Mouse (Mus musculus): Measurements from ENCODE around the gene Metap1d.
A peak's percentile ranks its signal among the peaks of the same experiment; 100 is the strongest.

Gene Metap1d

DNA sequence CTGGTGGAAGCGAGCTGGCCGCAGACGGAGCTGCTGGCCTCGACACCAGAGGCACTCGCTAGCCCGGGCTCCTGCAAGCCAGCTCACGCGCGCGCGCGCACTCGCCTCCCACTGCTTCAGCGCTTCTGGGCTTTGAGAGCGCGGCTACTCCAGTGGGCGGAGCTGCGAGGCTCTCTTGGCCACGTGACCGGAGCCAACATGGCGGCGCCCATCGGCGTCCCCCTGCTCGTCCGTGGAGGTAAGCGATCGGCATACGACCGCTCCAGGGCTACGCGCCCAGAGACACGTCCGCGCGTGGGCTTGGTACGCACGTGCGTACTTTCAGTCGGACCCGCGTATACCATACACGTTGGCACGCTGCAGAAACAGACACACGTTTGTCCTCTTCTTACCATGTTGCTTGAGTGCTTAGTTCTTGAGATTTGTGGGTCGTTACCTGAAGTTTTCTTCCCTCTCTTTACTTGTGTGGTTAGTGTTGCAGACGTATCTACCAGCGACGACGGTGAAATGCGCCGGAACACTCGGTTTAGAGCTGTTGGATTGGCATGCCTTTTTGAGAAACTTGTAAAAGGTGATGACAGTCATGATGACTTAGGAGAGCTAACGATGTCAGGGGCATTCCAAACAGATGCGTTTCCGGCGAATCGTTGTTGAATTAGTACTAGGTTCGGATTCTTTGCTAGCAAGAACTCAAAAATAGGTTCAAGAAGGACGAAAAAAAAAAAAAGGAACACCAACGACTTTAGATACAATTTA, at the start of gene Metap1d:
Metap1d (plus strand) TSS at position 116 of the 756 bp plus-strand sequence.
- peak; percentile 93 for DNase-seq (ENCODE audit: low read depth, low spot score)

- DNase-seq (ENCODE audit: low read depth, low spot score): no peak
Observed at GRCm38 (mm10) chr2:71405613-71406012, 47.5 kb upstream of the Metap1d start.

- DNase-seq (ENCODE audit: low read depth, low spot score): no peak
Observed at GRCm38 (mm10) chr2:71418760-71419280, 34.3 kb upstream of the Metap1d start.

DNA sequence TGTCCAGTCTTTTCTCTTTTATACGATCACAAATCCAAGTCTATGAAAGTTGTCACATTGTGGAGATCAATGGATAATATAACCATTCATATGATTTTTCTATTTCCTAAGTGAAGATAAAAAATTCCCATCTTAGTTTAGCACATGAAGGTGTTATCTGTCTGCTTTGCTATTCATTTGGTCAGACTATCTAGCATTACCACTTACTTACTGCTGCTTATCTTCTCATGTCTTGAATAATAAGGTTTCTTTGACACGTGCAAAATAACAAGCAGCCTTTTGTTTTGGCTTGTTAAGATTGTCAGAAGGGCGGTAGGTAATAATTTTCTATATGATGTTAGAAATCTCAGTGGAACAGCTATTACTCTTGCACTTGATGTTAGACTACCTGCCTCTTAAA, 33.7 kb upstream of the Metap1d start:
- no peak for DNase-seq (ENCODE audit: low read depth, low spot score)

- DNase-seq (ENCODE audit: low read depth, low spot score): no peak
Observed at GRCm38 (mm10) chr2:71420895-71421425, 32.1 kb upstream of the Metap1d start.

DNA sequence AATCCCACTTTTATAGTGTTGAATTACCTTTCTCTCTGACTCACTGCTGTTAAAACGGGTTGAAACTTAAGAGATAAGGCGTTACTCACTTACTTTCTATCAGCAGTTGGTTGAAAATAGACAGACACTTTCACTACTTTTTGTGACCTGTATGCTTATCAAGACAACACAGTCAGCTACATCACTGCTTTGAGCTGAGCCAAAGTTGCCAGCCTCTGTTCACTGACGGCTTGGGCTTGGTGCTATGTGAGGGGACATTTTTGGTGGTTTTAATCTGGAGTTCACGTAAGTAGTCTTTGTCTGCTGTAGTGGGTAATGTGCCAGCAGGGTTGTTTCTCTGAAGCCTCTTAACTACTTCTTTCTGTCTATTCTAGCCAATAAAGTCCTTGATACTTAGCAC, 28.5 kb upstream of the Metap1d start:
- DNase-seq (ENCODE audit: low read depth, low spot score): no peak

GRCm38 (mm10) chr2:71435440-71435839, 17.6 kb upstream of the Metap1d start:
- DNase-seq (ENCODE audit: low read depth, low spot score): no peak

DNA sequence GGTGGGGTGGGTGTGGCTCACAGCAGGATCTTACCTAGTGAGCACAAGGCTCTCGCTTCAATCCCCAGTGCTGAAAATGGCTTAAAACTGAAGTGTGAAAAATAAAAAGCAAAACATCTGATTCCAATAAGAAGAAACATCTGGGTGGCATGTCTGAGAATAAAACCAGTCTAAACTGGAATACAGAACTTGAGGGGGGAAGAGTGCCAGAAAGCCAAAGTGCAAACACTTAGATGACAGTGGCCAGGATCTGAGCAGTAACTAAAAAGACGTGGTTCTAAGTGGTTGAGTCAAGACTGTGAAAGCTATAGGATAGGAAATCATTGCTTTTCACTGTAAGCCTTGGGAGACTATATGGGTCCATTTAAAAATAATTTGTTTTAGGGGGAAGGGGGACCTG, 9.7 kb upstream of the Metap1d start:
- DNase-seq (ENCODE audit: low read depth, low spot score): no peak

DNA sequence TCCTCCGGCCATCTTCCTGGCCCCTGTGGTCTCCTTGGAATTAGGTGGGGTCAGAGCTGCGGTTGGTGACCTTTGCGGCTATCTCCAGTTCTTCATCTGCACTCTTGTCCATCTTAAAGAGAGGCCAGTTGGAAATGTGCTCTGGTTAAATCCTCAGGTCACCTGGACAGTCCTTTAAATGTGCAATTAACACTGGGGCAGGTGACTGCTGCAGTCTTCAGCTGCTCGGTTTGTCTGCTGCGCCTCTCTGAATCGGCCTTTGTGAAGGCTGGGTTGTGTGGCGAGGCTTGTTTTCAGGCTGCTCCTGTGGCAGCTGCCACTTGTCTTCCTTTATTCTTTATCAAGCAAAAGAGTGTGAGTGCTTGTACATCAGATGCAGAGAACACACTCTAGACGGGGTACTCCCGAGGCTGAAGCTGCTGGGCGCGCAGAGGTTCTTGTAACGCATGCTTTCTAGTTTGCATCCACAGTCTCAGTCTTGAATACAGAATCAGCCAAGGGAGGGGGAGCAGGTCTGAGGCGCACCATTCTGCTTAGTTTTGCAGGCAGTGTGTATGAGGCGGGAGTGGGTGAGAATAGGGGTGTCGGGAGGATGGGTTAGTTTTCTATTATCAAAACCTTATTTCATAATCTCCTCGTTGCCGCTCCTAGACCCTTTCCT, 7.4 kb upstream of the Metap1d start:
- no peak for DNase-seq (ENCODE audit: low read depth, low spot score)

- no peak for DNase-seq (ENCODE audit: low read depth, low spot score)
Observed at GRCm38 (mm10) chr2:71449604-71450003, 3.5 kb upstream of the Metap1d start.

DNA sequence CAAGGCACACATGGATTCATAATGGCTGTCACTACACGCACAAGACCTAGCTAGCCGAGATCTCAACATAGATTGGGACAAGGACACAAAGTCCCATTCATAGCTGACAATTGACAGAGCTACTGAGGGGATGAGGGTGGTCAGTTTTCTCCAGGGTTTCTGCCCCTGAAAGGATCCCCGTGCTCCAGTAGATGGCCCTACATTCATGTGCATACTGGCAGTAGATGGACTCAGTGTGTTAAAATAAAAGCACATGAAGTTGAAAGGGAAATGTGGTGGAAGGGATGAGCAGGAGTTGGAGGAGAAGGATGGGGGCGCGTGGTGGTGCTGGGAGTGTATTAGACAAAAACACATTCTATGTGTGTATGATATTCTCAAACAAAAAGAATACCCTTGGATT, 1.3 kb upstream of the Metap1d start:
- DNase-seq (ENCODE audit: low read depth, low spot score): no peak

GRCm38 (mm10) chr2:71453917-71454260, 813 bp downstream of the Metap1d start:
- no peak for DNase-seq (ENCODE audit: low read depth, low spot score)

DNA sequence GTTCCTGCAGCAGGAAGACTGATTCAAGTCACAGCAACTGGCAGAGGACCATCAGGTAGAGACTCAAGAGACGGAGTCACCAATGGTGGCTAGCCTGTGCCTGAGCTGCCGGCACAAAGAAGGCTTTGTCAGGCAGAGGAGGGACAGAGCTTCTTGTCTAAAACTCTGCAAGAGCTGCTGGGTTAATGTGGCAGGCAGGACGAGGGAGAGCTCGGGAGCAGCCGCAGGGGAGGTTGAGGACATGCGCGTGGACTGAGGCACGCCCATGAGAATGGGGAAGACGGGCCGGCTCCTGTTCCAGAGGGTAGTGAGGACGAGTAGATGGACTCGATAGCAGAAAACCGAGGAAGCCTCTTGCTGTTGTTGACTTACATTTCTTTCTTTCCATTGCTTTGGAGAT, 5.5 kb downstream of the Metap1d start:
- DNase-seq (ENCODE audit: low read depth, low spot score): no peak

DNA sequence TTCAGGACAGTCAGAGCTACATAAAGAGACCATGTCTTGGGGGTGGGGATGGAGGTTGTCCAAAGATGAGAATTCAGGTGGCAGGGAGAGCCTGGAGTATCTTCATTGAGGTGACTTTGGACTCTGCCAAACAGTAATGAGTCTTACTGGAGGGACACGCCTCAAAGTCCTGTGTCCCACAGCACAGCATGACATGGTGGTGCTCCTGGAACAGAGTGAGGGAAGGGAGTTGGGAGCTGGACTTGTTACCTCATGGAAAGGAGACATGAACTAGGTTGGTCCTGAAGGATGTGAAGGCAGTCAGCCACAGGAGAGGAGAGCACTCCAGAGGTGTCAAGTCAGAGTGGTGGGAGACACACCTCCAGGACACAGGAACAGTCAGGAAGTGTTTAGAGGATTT, 6.6 kb downstream of the Metap1d start:
- DNase-seq (ENCODE audit: low read depth, low spot score): no peak

GRCm38 (mm10) chr2:71461139-71461538, 8.1 kb downstream of the Metap1d start:
- no peak for DNase-seq (ENCODE audit: low read depth, low spot score)

DNA sequence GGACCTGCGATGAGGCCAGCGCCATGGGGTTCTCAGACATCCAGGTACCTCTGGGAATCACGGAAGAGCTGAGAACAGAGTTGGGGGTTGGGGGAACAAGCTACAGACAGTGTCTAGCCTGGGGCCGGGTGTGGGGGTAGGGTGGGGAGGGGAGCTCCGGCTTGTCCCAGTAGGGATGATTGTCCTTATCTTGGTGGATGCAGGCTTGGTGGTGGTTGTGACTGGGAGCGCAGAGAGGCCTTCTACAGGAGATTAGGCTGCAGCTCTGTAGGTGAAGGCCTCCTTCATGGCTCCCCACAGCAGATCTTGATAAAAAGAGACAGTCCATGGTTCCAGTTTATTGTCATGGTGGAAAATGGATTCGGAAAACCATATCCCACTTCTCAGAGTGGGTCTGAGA, 8.5 kb downstream of the Metap1d start:
- no peak for DNase-seq (ENCODE audit: low read depth, low spot score)

- no peak for DNase-seq (ENCODE audit: low read depth, low spot score)
Observed at GRCm38 (mm10) chr2:71462066-71462465, 9.0 kb downstream of the Metap1d start.

- no peak for DNase-seq (ENCODE audit: low read depth, low spot score)
Observed at GRCm38 (mm10) chr2:71462553-71462952, 9.5 kb downstream of the Metap1d start.

DNA sequence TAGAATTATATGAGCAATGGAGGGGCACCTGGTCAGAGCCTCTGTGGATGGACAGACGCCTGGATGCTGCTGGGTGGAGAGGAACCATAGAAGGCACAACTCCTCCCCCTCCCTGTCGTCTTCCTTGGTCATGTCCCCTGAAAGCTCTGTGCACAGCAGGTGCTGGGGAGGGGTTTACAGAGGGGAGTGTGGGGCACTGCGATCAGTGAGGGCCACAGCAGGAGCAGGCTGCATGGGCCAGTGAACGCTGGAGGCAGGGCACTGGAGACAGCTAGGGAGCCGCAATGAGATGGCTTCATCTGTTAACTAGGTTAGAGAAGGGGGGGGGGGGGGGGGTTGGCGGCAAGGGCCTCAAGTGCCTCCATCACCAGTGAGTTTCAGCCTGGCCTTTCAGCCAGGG, 13.0 kb downstream of the Metap1d start:
- no peak for DNase-seq (ENCODE audit: low read depth, low spot score)

DNA sequence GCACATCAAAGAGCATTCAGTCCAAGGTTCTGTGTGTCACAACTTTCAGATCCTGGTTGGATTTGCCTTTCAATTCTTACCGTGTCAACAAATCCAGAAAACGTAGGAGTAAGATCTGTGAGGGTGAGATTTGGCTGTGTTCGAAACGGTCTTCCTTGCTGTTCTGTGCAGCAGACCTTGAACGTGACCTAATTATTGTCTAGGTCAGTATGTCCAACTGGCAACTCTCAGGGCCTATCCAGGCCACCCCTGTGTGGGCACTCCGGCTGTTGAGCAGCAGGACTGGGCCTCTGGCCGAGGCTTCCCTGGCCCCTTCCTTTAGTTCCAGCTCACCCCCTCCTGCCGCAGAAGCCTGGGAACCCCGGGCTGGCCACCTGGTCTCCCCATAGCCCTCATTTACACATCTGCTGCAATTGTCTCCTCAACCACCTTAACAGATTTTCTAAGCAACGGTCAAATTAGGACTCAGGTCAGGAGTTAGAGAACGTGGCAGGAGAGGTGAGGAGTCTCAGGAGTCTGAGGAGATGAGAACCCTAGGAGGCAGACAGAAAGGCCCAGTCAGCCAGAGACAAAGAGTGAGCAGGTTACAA, 13.9 kb downstream of the Metap1d start:
- DNase-seq (ENCODE audit: low read depth, low spot score): no peak

- no peak for DNase-seq (ENCODE audit: low read depth, low spot score)
Observed at GRCm38 (mm10) chr2:71471094-71471493, 18.0 kb downstream of the Metap1d start.

DNA sequence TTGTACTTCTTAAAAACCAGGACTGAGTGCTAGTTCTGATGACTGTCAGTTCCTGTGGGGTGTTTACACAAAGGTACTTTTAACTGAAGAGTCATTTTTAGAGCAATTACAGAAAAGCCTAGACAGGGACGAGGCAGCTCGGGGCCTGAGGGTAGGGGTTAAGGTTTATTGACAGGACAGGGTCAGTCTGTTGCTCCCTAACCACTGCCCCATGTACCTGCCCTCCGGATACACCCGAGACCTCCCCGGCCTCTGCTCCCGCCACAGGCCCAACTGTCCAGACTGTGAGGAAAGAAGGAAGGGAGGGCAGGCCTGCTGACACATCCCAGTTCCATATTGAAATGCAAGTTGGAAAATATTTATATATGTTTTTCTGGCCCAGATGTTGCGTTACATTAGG, 20.8 kb downstream of the Metap1d start:
- no peak for DNase-seq (ENCODE audit: low read depth, low spot score)

- no peak for DNase-seq (ENCODE audit: low read depth, low spot score)
Observed at GRCm38 (mm10) chr2:71474345-71474744, 21.3 kb downstream of the Metap1d start.

All from CD4-positive helper T cell, adult 2 months (primary cell).